Mouse (Mus musculus): Measurements from ENCODE around the gene Cul1.
"Not testable (repeated sequence)": the region's sequence is repeated elsewhere in the genome, so short reads cannot be mapped to it uniquely, and the experiment has no call there.

Gene Cul1

GRCm38 (mm10) chr6:47453098-47453497 lies at the start of gene Cul1:
Gene Cul1 (plus strand): TSS chr6:47453398.
- no peak for DNase-seq

GRCm38 (mm10) chr6:47404419-47405382 lies 48.5 kb upstream of the Cul1 start:
- no peak for DNase-seq

GRCm38 (mm10) chr6:47412886-47413606 lies 40.2 kb upstream of the Cul1 start:
- no peak for DNase-seq

- no peak for DNase-seq
These were observed 39.5 kb upstream of the Cul1 start for GRCm38 (mm10) chr6:47413656-47414055.

GRCm38 (mm10) chr6:47418691-47419090 lies 34.5 kb upstream of the Cul1 start:
- DNase-seq, result no peak

- DNase-seq, result no peak
These were observed 33.0 kb upstream of the Cul1 start for GRCm38 (mm10) chr6:47420156-47420555.

- no peak for DNase-seq
These were observed 32.0 kb upstream of the Cul1 start for GRCm38 (mm10) chr6:47421221-47421620.

- no peak for DNase-seq
These were observed 27.1 kb upstream of the Cul1 start for GRCm38 (mm10) chr6:47426136-47426535.

GRCm38 (mm10) chr6:47426556-47426955 lies 26.6 kb upstream of the Cul1 start:
- not testable (repeated sequence) for DNase-seq

GRCm38 (mm10) chr6:47432795-47433194 lies 20.4 kb upstream of the Cul1 start:
- DNase-seq, result not testable (repeated sequence)

GRCm38 (mm10) chr6:47440080-47440479 lies 13.1 kb upstream of the Cul1 start:
- no peak for DNase-seq

GRCm38 (mm10) chr6:47447658-47448057 lies 5.5 kb upstream of the Cul1 start:
- DNase-seq, result no peak

- peak; percentile 62 for DNase-seq
These were observed 428 bp downstream of the Cul1 start for GRCm38 (mm10) chr6:47453522-47454130.

- peak; percentile 82 for DNase-seq
These were observed 955 bp downstream of the Cul1 start for GRCm38 (mm10) chr6:47454131-47454574.

- peak; percentile 50 for DNase-seq
These were observed 1.7 kb downstream of the Cul1 start for GRCm38 (mm10) chr6:47454575-47455571.

GRCm38 (mm10) chr6:47455843-47456242 lies 2.6 kb downstream of the Cul1 start:
- DNase-seq, result no peak

- DNase-seq, result no peak
These were observed 3.7 kb downstream of the Cul1 start for GRCm38 (mm10) chr6:47456853-47457252.

GRCm38 (mm10) chr6:47465400-47465799 lies 12.2 kb downstream of the Cul1 start:
- DNase-seq, result no peak

GRCm38 (mm10) chr6:47466488-47466887 lies 13.3 kb downstream of the Cul1 start:
- no peak for DNase-seq

GRCm38 (mm10) chr6:47467058-47467457 lies 13.9 kb downstream of the Cul1 start:
- no peak for DNase-seq

- no peak for DNase-seq
These were observed 16.6 kb downstream of the Cul1 start for GRCm38 (mm10) chr6:47469760-47470159.

GRCm38 (mm10) chr6:47472444-47472843 lies 19.2 kb downstream of the Cul1 start:
- DNase-seq, result no peak

All from kidney, adult 11 months (tissue).